Mouse (Mus musculus) heart, adult 8-10 months (tissue): ENCODE measurements around the gene Dab1. TPM values are rescaled to one million over a fixed set of nuclear protein-coding genes. Genes with fewer than 3 reads are reported as not detected.

ENCODE experiments used
- DNase-seq: peaks from one replicate; pipeline ENCODE4 v3.0.0; 2022; ENCODE audit warnings: low spot score
- total RNA-seq, 4 experiments: library from RNA; stranded (reverse); gene quantifications; 2 replicates each; pipeline ENCODE4 v1.2.4; 2022

Gene Dab1
- total RNA-seq, 4 experiments from 2014 or later, result 0.05 to 0.09 TPM; not detected in 2

GRCm38 (mm10) chr4:104443775-104444174 is 824.6 kb downstream of the Dab1 start:
- DNase-seq, result no peak

GRCm38 (mm10) chr4:104444985-104445384 is 825.8 kb downstream of the Dab1 start:
- no peak for DNase-seq

- DNase-seq, result no peak
Observed at GRCm38 (mm10) chr4:104448199-104448598, 829.0 kb downstream of the Dab1 start.

- DNase-seq, result no peak
Observed at GRCm38 (mm10) chr4:104450645-104451044, 831.5 kb downstream of the Dab1 start.

- no peak for DNase-seq
Observed at GRCm38 (mm10) chr4:104452587-104452986, 833.4 kb downstream of the Dab1 start.

- DNase-seq, result no peak
Observed at GRCm38 (mm10) chr4:104455151-104455550, 836.0 kb downstream of the Dab1 start.

- no peak for DNase-seq
Observed at GRCm38 (mm10) chr4:104455760-104456159, 836.6 kb downstream of the Dab1 start.

- DNase-seq, result no peak
Observed at GRCm38 (mm10) chr4:104456173-104456873, 837.2 kb downstream of the Dab1 start.

- DNase-seq, result no peak
Observed at GRCm38 (mm10) chr4:104458726-104459125, 839.6 kb downstream of the Dab1 start.

- no peak for DNase-seq
Observed at GRCm38 (mm10) chr4:104461106-104462011, 842.2 kb downstream of the Dab1 start.

GRCm38 (mm10) chr4:104462932-104463780 is 844.0 kb downstream of the Dab1 start:
- DNase-seq, result no peak

GRCm38 (mm10) chr4:104463781-104464170 is 844.6 kb downstream of the Dab1 start:
- DNase-seq, result no peak

- no peak for DNase-seq
Observed at GRCm38 (mm10) chr4:104465594-104465993, 846.4 kb downstream of the Dab1 start.

- no peak for DNase-seq
Observed at GRCm38 (mm10) chr4:104468666-104469065, 849.5 kb downstream of the Dab1 start.

- no peak for DNase-seq
Observed at GRCm38 (mm10) chr4:104472915-104473314, 853.8 kb downstream of the Dab1 start.

GRCm38 (mm10) chr4:104476841-104477240 is 857.7 kb downstream of the Dab1 start:
- DNase-seq, result no peak

GRCm38 (mm10) chr4:104483948-104484347 is 864.8 kb downstream of the Dab1 start:
- DNase-seq, result no peak

GRCm38 (mm10) chr4:104497221-104497620 is 878.1 kb downstream of the Dab1 start:
- DNase-seq, result no peak

- no peak for DNase-seq
Observed at GRCm38 (mm10) chr4:104500112-104500511, 881.0 kb downstream of the Dab1 start.

GRCm38 (mm10) chr4:104500646-104501045 is 881.5 kb downstream of the Dab1 start:
- DNase-seq, result no peak

GRCm38 (mm10) chr4:104501245-104501644 is 882.1 kb downstream of the Dab1 start:
- DNase-seq, result no peak

GRCm38 (mm10) chr4:104504916-104505315 is 885.8 kb downstream of the Dab1 start:
- DNase-seq, result no peak
